Mouse (Mus musculus) MEL (cell line): ENCODE measurements around the gene Slc25a48.

Experiments
- CHD2 ChIP-seq: IDR thresholded peaks from 2 replicates; pipeline ENCODE4 v1.6.1; 2011; ENCODE audit warnings: low read length, improper control_type of control experiment
- CTCF ChIP-seq, 3 experiments: IDR thresholded peaks in 2 of 3; conservative IDR thresholded peaks in 1 of 3; 2 replicates each; pipeline ENCODE4 v1.5.1; 2011 to 2012; ENCODE audit warnings: low read length in 3 of 3, low read depth in 2 of 3, mild to moderate bottlenecking in 2 of 3, improper control_type of control experiment in 1 of 3, inconsistent platforms in 1 of 3, mixed read lengths in 1 of 3, moderate library complexity in 1 of 3; ENCODE audit not compliant: control insufficient read depth in 1 of 3, insufficient read depth in 1 of 3, poor library complexity in 1 of 3, severe bottlenecking in 1 of 3
- EP300 ChIP-seq, 2 experiments: IDR thresholded peaks; 2 replicates each; pipeline ENCODE4 v1.6.1; 2011; ENCODE audit warnings: improper control_type of control experiment in 2 of 2, low read length in 2 of 2, low read depth in 1 of 2, mild to moderate bottlenecking in 1 of 2
- HCFC1 ChIP-seq: IDR thresholded peaks from 2 replicates; pipeline ENCODE4 v1.6.1; 2012; ENCODE audit warnings: low read depth, mild to moderate bottlenecking, inconsistent platforms, low read length, improper control_type of control experiment, moderate library complexity
- POLR2A ChIP-seq, 2 experiments: IDR thresholded peaks; 2 replicates each; pipeline ENCODE4 v1.6.1; 2011 to 2012; ENCODE audit warnings: low read length in 2 of 2, mild to moderate bottlenecking in 2 of 2, control low read depth in 1 of 2, improper control_type of control experiment in 1 of 2, low read depth in 1 of 2, moderate library complexity in 1 of 2; ENCODE audit not compliant: control insufficient read depth in 1 of 2, insufficient read depth in 1 of 2, poor library complexity in 1 of 2
- ZNF384 ChIP-seq: IDR thresholded peaks from 2 replicates; pipeline ENCODE4 v1.6.1; 2012; ENCODE audit warnings: low read depth, mild to moderate bottlenecking, inconsistent platforms, low read length, improper control_type of control experiment

DNA sequence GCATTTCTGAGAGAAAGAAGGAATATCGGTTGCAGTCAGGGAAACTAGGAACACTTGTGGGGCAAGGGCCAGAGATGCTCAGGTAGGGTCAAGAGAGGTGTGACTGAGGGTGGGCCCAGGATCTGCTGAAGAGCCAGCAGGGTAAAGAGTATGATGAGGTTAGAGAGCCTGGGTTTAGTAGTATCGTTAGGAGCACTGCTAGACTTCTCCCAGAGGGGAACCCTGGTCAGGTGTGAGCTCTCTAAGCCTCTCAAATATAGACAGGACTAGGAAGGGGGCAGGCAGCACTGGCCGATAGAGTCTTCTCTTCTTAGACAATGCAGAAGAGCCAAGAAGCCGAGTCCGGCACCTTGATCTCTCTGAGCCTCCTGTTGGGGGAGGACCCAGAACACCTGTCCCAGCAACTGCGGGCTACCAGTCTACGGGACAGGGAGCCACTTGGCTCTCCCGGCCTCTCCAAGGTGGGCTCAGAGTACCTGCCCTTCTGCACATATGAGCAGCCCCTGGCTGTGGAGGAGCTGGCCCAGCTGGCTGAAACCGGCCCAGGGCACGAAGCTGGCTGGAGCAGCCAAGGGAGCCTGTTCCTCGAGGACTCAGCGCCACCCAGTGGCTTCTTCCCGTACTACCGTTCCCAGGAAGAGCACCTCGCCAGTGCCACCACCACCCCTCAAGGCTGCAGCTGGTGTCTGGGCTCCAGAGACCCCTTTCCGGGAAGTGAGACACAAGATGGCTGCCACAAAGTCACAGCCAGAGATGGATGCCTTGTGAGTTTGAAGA, 9.2 kb upstream of the Slc25a48 start:
- no peak for TF ChIP-seq HCFC1
- no peak for TF ChIP-seq CHD2
- no peak for TF ChIP-seq POLR2A (IDR thresholded peaks at IDR 0.05; ENCODE audit: control insufficient read depth in 1 of 2, insufficient read depth in 1 of 2, low read depth in 1 of 2, low read length in 2 of 2, poor library complexity in 1 of 2)
- TF ChIP-seq CTCF (IDR thresholded peaks at IDR 0.05 in 2 of 3, conservative IDR thresholded peaks at IDR 0.05 in 1 of 3; ENCODE audit: control insufficient read depth in 1 of 3, insufficient read depth in 1 of 3, low read depth in 2 of 3, low read length in 3 of 3, poor library complexity in 1 of 3, severe bottlenecking in 1 of 3): 0 out of 6 replicates have a peak, but pooled peaks of 1 of the 3 experiments have one; percentile 5
- TF ChIP-seq ZNF384: no peak
- no peak for TF ChIP-seq EP300 (IDR thresholded peaks at IDR 0.05; ENCODE audit: low read depth in 1 of 2, low read length in 2 of 2)
